Mouse (Mus musculus) neural tube, embryonic 11.5 days (tissue): ENCODE measurements around the gene Ptprm. TPM values are rescaled to one million over a fixed set of nuclear protein-coding genes. Genes with fewer than 3 reads are reported as not detected.

Source experiments
- ATAC-seq: fragments of 200-750 bp; cut with Nextera tagmentation; 2 replicates; pipeline ENCODE4 v1.8.0; 2017; ENCODE audit warnings: moderate number of reproducible peaks, mild to moderate bottlenecking, moderate TSS enrichment, moderate library complexity; ENCODE audit not compliant: insufficient read depth, low FRiP score, low TSS enrichment
- DNase-seq: peaks from one replicate; pipeline ENCODE4 v3.0.0-alpha.2; 2015; ENCODE audit warnings: low spot score
- H3K27ac ChIP-seq: fragments of 300-500 bp; sonication (generic); 2 replicates; pipeline ENCODE4 v1.5.1; 2014; ENCODE audit warnings: low read depth, mild to moderate bottlenecking, low read length
- H3K27me3 ChIP-seq: fragments of 300-500 bp; sonication (generic); 2 replicates; pipeline ENCODE4 v1.6.1; 2014; ENCODE audit warnings: mild to moderate bottlenecking, low read length, mixed read lengths; ENCODE audit not compliant: control insufficient read depth, insufficient read depth
- H3K36me3 ChIP-seq: fragments of 300-500 bp; sonication (generic); 2 replicates; pipeline ENCODE4 v1.6.1; 2014; ENCODE audit warnings: mild to moderate bottlenecking, low read length, moderate library complexity, mixed read lengths; ENCODE audit not compliant: control insufficient read depth, insufficient read depth
- H3K4me1 ChIP-seq: fragments of 300-500 bp; sonication (generic); 2 replicates; pipeline ENCODE4 v1.6.1; 2014; ENCODE audit warnings: low read length, mixed read lengths; ENCODE audit not compliant: control insufficient read depth, insufficient read depth
- H3K4me2 ChIP-seq: fragments of 300-500 bp; sonication (generic); 2 replicates; pipeline ENCODE4 v1.6.1; 2014; ENCODE audit warnings: low read depth, mild to moderate bottlenecking, moderate library complexity
- H3K4me3 ChIP-seq: fragments of 300-500 bp; sonication (generic); 2 replicates; pipeline ENCODE4 v1.5.1; 2014; ENCODE audit warnings: low read depth, low read length
- H3K9ac ChIP-seq: fragments of 300-500 bp; sonication (generic); 2 replicates; pipeline ENCODE4 v1.6.1; 2014; ENCODE audit warnings: mild to moderate bottlenecking, low read length
- H3K9me3 ChIP-seq: fragments of 300-500 bp; sonication (generic); 2 replicates; pipeline ENCODE4 v1.6.1; 2016; ENCODE audit warnings: low read length; ENCODE audit not compliant: control insufficient read depth
- WGBS: fragments of 180-500 bp; shearing (Covaris S2); extraction: QIAGEN DNeasy Blood & Tissue Kit; methylation state at CpG from one replicate; pipeline ENCODE4 v1.1.7; 2014; 5-methylcytosine and 5-hydroxymethylcytosine counted together
- polyA plus RNA-seq: library from polyadenylated mRNA; unstranded; fragments of >200 nt; fragmentation: Nextera tagmentation; extraction: Ambion mirVana; gene quantifications from 2 replicates; pipeline ENCODE4 v1.2.1, GENCODE M21; 2014

Gene Ptprm
- polyA plus RNA-seq, 1 experiment from 2014 or later = 12.7 TPM

DNA sequence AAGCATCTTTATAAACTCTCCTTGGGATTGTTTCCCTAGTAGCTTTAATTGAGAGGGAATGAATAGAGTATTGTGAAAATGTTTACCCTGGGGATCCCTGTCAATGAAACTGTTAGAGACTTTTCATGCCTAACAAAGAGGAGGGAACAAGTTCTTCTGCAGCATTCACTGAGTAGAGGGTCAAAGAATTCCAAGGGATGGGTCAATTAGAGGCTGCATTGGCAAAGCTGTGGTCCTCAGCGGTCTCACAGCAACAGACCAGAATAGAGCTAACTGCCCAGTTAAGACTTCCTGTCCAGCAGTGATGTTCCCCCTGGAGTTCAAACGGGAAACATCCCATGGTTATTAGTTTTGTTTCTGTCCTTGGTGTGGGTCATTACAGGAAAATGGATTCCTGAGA lies 538.3 kb downstream of the Ptprm start:
- Histone ChIP-seq H3K9me3 (no peaks in the 10 kb centered on the region), H3K4me2 (no peak overlapping the region), H3K27ac (no peak overlapping the region), H3K9ac (no peak overlapping the region), H3K27me3 (no peaks in the 10 kb centered on the region), H3K36me3 (no peaks in the 10 kb centered on the region), H3K4me1 (no peaks in the 10 kb centered on the region), H3K4me3 (no peak overlapping the region)
- ATAC-seq (no peak), DNase-seq (no peak)
- whole genome bisulfite sequencing = 22% methylated on average over 2 of the region's 2 CpGs

DNA sequence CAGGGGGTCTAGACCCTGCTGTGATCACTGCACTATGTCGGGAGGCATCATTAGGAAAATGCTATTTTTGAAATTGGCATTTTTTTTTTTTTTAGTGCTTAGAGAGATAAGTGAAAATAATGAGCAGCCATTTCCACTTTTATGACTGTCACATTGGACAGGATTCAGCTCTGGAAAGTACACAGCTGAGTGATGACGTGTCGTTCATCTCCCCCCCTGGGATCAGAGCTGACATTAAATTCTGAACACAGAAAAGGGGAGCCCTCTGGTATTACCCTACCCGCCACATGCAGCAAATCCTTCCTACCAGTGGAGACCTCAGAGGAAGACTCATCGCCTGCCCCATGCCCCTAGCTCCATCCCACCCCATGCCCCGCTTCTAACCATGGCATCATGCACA lies 540.5 kb downstream of the Ptprm start:
- no peaks in the 10 kb centered on the region for H3K27me3 ChIP-seq
- WGBS = 87% methylated on average over 6 of the region's 6 CpGs
- ATAC-seq = no peak

DNA sequence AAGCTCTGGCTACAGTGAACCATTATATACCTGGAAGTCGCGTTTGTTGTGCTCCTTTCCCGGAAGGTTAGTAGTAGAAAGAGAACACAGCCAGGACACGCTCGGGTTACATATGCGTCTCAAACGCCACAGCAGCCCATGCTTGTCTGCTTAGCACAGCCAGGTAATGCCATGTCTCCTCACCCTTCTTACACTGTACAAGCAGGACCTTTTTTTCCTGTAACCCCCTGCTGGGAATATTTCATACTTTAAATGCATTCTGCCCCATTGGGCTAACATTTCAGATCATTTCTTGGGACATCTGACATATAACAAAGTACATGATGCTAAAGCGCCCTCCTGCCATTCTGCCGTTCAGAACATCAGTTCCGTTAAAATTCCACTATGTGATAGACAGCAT lies 540.9 kb downstream of the Ptprm start:
- Histone ChIP-seq H3K9ac (no peak overlapping the region), H3K4me1 (no peaks in the 10 kb centered on the region), H3K4me3 (no peak overlapping the region), H3K4me2 (no peak overlapping the region), H3K36me3 (no peaks in the 10 kb centered on the region), H3K27me3 (no peaks in the 10 kb centered on the region), H3K9me3 (no peaks in the 10 kb centered on the region), H3K27ac (no peak overlapping the region)
- WGBS = 91% methylated on average over 10 of the region's 10 CpGs
- ATAC-seq (no peak), DNase-seq (no peak)

More for the DNA sequence above, 540.5 kb downstream of the Ptprm start:
- H3K4me3 ChIP-seq = no peak overlapping the region
- no peaks in the 10 kb centered on the region for H3K9me3 ChIP-seq
- H3K27ac ChIP-seq = no peak overlapping the region
- H3K4me1 ChIP-seq = no peaks in the 10 kb centered on the region
- H3K36me3 ChIP-seq = no peaks in the 10 kb centered on the region
- H3K9ac ChIP-seq = no peak overlapping the region
- DNase-seq = no peak
- no peak overlapping the region for H3K4me2 ChIP-seq

DNA sequence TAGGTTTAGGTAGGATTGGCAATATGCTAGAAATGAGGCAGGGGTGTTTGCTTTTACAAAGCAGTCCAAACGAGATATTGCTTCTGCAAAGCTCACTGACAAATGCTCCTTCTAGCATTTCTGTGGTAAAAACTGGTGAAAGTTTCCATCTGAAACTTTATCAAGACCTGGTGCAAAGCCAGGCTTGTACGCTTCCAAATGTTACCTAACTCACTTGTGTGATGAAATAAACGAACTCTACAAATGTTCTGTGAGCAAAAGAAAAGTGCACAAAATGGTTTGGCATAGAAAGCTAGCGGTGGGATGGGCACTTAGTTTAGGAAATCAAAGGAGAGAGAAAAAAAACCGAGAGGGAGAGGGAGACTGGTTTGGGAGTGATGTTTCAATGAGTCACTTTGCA lies 544.5 kb downstream of the Ptprm start:
- H3K27me3 ChIP-seq = no peaks in the 10 kb centered on the region
- no peak overlapping the region for H3K4me3 ChIP-seq
- no peaks in the 10 kb centered on the region for H3K36me3 ChIP-seq
- no peaks in the 10 kb centered on the region for H3K9me3 ChIP-seq
- 81% methylated on average over 5 of the region's 5 CpGs for WGBS
- no peak overlapping the region for H3K4me2 ChIP-seq
- no peak overlapping the region for H3K27ac ChIP-seq
- no peak overlapping the region for H3K9ac ChIP-seq
- DNase-seq (no peak), ATAC-seq (no peak)
- H3K4me1 ChIP-seq = no peaks in the 10 kb centered on the region

DNA sequence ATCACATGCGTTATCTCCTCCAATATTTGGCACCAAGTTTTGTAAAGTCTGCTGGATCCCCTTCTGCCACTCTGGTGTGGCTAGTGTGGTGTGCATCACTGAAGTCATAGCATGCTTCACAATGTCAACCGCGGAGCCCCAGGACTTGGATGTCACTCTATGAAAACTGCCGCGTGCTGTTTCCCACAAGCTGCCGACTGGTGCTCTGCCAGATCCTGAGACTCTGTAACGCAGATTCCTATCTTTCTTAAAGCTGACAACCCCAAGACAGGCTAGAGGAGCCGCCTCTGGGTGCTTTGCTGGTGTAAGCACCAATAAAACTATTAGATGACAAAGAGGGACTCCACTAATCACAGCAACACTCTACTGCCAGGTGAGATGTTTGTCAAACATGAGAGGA lies 546.1 kb downstream of the Ptprm start:
- Histone ChIP-seq H3K9ac (no peak overlapping the region), H3K27ac (no peak overlapping the region), H3K4me2 (no peak overlapping the region), H3K27me3 (no peaks in the 10 kb centered on the region), H3K9me3 (no peaks in the 10 kb centered on the region), H3K4me3 (no peak overlapping the region), H3K4me1 (no peaks in the 10 kb centered on the region), H3K36me3 (no peaks in the 10 kb centered on the region)
- 82% methylated on average over 8 of the region's 8 CpGs for WGBS
- ATAC-seq (no peak), DNase-seq (no peak)

DNA sequence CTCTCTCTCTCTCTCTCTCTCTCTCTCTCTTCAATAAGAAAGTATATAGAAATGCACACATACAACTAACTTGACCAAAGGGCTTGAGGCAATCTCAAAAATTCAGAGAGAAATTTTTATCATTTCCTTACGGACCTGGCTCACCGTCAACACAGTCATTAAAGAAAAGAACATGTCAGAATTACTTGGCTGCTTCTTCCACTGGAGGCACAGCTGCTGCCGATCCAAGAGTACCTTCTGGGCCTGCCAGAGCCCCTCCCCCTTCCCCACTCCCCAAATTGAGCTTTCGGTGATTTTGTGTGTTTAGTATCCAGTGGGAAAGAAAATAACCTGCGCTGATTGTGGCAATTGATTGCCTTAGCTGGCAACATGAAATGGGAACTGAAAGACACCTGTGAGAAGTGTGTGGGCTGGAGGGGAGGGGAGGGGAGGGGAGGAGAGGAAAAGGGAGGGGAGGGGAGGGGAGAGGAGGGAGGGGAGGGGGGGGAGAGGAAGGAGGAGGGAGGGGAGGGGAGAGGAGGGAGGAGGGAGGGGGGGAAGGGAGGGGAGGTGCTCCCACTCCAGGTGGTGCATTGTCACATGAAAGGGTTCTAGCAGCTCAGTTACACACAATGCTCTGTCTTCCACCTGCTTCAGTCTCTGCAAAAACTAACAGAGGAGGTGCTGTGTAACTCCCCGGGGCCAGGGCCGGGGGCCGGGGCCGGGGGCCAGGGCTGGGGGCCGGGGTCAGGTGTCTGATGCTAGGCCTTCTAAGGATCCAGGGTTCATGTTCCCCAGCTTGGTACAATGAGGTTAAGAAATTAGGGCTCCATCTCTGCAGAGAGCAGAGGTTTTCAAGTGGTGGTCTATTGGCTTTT lies 552.2 kb downstream of the Ptprm start:
- 35% methylated on average over 10 of the region's 10 CpGs for WGBS
- no peak for DNase-seq
- ATAC-seq = no peak
- Histone ChIP-seq H3K9ac (no peak overlapping the region), H3K9me3 (no peaks in the 10 kb centered on the region), H3K36me3 (no peaks in the 10 kb centered on the region), H3K4me2 (no peak overlapping the region), H3K4me1 (no peaks in the 10 kb centered on the region), H3K27me3 (no peaks in the 10 kb centered on the region), H3K4me3 (no peak overlapping the region), H3K27ac (no peak overlapping the region)

DNA sequence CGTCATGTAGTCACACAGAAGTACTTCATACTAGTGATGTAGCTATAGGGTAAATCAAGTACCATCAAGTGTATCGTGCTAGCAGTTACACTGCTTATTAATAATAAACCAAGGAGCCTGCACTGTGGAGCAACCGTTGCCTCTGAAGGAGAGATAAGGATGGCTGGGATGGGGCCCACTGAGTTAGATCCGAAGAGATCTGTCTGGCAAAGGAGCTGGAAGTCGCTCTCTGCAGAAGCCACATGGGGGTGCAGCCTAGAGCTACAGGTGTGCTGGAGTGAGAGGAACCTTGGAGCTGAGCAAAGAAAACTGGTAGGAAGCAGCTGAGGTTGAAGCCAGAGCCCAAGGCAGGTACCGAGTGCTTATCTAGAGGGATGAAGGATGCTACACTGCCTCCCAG lies 554.0 kb downstream of the Ptprm start:
- Histone ChIP-seq H3K4me3 (no peak overlapping the region), H3K36me3 (no peaks in the 10 kb centered on the region), H3K9ac (no peak overlapping the region), H3K9me3 (no peaks in the 10 kb centered on the region), H3K4me2 (no peak overlapping the region), H3K27ac (no peak overlapping the region), H3K4me1 (no peaks in the 10 kb centered on the region), H3K27me3 (no peaks in the 10 kb centered on the region)
- ATAC-seq (no peak), DNase-seq (no peak)
- 91% methylated on average over 6 of the region's 6 CpGs for WGBS

DNA sequence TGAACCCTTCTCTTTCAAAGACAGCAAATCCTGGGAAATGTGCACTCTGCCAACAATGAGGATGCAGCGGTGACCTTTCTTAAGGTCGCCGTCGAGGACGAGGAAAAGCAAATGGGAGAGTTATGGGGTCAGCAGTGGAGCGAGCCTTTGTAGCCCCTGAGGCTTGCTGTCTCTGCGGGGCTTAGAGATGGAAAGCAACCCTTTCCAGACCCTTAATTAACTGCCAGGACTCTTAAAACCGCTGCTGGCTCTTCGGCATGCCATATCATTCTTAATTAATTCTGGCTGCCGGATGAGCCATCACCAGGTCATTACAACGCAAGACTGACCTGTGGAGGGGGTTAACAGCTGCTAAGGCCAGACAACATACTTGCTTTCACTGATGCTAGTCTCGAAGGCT lies 568.1 kb downstream of the Ptprm start:
- Histone ChIP-seq H3K9me3 (no peaks in the 10 kb centered on the region), H3K27me3 (no peaks in the 10 kb centered on the region), H3K4me1 (peaks cover 8% of the 10 kb centered on the region; the same call in 1 of the 2 replicates), H3K9ac (no peak overlapping the region), H3K4me3 (no peak overlapping the region), H3K4me2 (no peak overlapping the region), H3K27ac (no peak overlapping the region), H3K36me3 (no peaks in the 10 kb centered on the region)
- WGBS = 35% methylated on average over 12 of the region's 12 CpGs
- DNase-seq (no peak), ATAC-seq (no peak)

DNA sequence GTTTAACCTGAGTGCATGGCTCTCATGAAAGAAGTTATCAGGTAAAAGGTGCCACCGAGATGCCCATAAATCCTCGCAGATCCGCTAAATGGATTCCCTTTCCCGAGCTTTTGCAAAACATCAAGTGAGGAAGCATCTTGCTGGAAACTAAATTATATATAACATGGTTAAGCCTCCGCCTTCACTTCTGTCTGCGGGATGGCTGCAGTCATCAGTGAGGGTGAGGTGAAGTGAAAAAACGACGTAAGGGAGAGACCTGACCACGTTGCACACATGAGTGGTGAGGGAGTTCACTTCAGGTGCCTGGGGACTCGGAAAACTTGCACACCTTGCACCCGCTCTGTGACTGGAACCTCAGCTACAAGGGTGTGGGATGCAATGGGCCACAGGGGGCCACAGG lies 568.7 kb downstream of the Ptprm start:
- no peaks in the 10 kb centered on the region for H3K9me3 ChIP-seq

More for the DNA sequence above, 568.7 kb downstream of the Ptprm start:
- no peak overlapping the region for H3K9ac ChIP-seq
- DNase-seq (no peak), ATAC-seq (no peak)
- H3K4me1 ChIP-seq = peaks cover 8% of the 10 kb centered on the region; the same call in 1 of the 2 replicates
- WGBS = 84% methylated on average over 11 of the region's 11 CpGs
- no peak overlapping the region for H3K27ac ChIP-seq
- no peaks in the 10 kb centered on the region for H3K27me3 ChIP-seq
- no peak overlapping the region for H3K4me2 ChIP-seq
- no peak overlapping the region for H3K4me3 ChIP-seq
- H3K36me3 ChIP-seq = no peaks in the 10 kb centered on the region
